Mouse (Mus musculus) E14TG2a.4 (cell line): Measurements from ENCODE around the gene Yes1.

Source experiments
- CTCF ChIP-seq: conservative IDR thresholded peaks from 2 replicates; pipeline ENCODE4 v1.5.1; 2014; ENCODE audit warnings: low read length
- NANOG ChIP-seq: IDR thresholded peaks from 2 replicates; pipeline ENCODE4 v1.6.1; 2014; ENCODE audit warnings: borderline replicate concordance, low read length, mixed read lengths

DNA sequence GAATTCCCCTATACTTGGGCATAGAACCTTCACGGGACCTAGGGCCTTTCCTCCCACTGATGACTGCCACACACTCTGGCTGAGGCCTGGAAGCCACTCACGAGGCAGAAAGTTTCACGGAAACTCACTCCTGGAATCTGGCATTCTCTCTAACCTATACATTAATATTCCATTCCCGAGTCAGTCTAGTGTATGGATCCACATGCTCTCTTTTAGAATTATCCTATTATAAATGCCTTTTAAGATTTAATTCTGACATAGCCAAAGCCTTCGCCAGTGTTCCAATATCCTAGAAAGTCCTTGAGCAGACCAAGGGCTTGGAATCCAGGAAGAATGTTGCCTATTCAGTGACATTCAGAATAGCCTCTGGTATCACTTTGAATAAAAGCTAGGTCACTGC, 100.5 kb downstream of the Yes1 start:
- no peak for TF ChIP-seq NANOG
- TF ChIP-seq CTCF = no peak
